Mouse (Mus musculus): ENCODE measurements at regions not wholly inside any gene's neighbourhood (a gene's known extent, or its start where the extent isn't known, plus 50 kb on each side); places are given as distances from the start of the nearest gene placed in this dataset.
A peak's percentile ranks its signal among the peaks of the same experiment; 100 is the strongest.

DNA sequence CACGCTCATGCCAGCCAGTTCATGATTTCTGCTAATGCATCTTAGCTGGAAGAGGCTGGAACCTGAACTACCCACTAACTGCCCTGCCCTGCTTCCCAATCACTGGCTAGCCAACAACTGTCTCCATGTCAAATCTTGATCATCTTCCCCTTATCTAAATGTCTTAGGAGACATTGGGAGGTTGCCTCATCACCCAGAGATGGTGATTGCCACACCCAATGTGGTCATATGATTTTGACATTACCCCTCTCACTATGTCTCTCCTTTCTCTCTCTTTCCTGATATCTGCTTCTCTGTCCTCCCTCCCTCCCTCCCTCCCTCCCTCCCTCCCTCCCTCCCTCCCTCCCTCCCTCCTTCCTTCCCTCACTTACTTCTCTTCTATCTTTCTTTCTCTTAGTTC is 643.3 kb upstream of the Nrp1 start:
- H3K36me3 ChIP-seq, result no peaks in the 10 kb centered on the region
- no peak overlapping the region for H3K4me3 ChIP-seq
- no peak overlapping the region for H3K9ac ChIP-seq (replicated peaks)
- H3K9me3 ChIP-seq, result no peaks in the 10 kb centered on the region
- no peak overlapping the region for H3K27ac ChIP-seq (replicated peaks)
- WGBS, result 93% methylated on average over 1 of the region's 1 CpGs
- peaks cover 1% of the 10 kb centered on the region for H3K4me1 ChIP-seq
- no peak overlapping the region for H3K4me2 ChIP-seq (replicated peaks)
- H3K27me3 ChIP-seq, result no peaks in the 10 kb centered on the region
- ATAC-seq (replicated peaks), result no peak

DNA sequence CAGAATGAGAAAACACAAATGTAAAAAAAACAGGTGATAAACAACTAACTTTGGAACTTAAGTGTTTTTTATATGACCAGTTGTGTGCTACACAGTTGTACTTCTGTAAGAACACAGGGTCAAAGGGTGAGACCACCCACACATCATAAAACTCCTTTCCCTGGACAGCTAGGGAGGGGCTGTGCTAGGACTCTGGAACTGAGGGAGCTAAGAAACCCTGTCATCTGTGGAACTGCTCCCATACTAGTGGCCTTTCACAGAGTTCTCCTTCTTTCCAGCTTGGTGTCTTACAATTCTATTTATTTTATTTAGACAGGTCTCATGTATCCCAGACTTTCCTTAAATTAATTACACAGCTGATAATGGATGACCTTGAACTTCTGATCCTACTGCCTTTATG is 640.4 kb upstream of the Nrp1 start:
- Histone ChIP-seq H3K27me3 (no peaks in the 10 kb centered on the region), H3K36me3 (no peaks in the 10 kb centered on the region), H3K9ac (replicated peaks) (no peak overlapping the region), H3K9me3 (no peaks in the 10 kb centered on the region), H3K4me1 (peaks cover 12% of the 10 kb centered on the region), H3K27ac (replicated peaks) (no peak overlapping the region), H3K4me2 (replicated peaks) (no peak overlapping the region), H3K4me3 (no peak overlapping the region)
- ATAC-seq (replicated peaks), result no peak

DNA sequence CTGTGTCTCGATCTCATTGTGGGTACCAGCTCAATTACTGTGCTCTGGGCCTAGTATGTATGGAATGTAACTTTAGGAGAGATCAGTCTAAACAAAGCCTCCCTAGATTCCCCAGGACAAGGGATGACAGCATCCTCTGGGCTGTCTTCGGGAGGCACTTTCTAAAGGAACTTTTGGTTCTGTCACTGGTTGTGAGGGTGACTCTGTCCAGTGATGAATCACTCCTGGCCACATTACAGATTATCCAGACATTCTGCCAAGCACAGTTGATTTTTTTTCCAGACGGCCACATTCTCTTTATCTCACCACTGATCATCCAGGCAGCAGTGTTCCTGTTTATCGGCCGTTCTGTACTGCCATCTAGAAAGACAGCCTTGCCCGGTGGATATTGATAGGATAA is 638.5 kb upstream of the Nrp1 start:
- Histone ChIP-seq H3K27me3 (no peaks in the 10 kb centered on the region), H3K9ac (replicated peaks) (no peak overlapping the region), H3K4me1 (peaks cover 12% of the 10 kb centered on the region), H3K9me3 (no peaks in the 10 kb centered on the region), H3K4me3 (no peak overlapping the region), H3K4me2 (replicated peaks) (no peak overlapping the region), H3K36me3 (no peaks in the 10 kb centered on the region), H3K27ac (replicated peaks) (no peak overlapping the region)
- 29% methylated on average over 6 of the region's 6 CpGs for WGBS
- ATAC-seq (replicated peaks), result no peak

DNA sequence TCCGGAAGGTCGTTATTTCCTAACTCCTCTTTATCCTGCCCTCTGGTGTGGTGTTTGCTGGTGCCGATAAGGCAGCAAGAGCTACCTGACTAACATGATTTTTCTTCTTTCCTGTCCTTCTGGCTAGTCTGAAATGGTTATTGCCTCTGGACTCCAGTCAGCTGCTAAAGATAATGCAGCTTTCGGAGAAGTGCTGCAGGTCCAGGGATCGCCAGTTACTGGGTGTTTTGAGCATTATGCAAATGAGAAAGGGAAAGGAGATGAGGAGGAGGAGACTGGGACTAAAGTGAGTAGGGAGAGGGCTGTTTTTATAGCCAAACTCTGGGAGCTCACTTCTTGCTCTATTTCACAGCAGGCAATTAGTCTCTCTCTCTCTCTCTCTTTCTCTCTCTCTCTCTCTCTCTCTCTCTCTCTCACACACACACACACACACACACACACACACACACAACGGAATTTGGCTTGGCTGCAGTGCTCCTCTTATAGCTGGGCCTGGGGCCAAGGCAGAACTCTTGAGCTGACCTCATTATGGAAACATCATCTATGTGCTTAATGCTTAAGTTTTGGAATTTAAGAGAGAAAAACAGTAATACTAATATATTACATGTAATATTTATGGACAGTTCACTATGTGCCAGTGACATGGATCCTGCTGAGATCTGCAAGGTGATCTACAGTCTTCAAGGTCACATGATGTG is 637.7 kb upstream of the Nrp1 start:
- Histone ChIP-seq H3K27ac (replicated peaks) (no peak overlapping the region), H3K9ac (replicated peaks) (no peak overlapping the region), H3K27me3 (no peaks in the 10 kb centered on the region), H3K4me3 (no peak overlapping the region), H3K36me3 (no peaks in the 10 kb centered on the region), H3K4me2 (replicated peaks) (no peak overlapping the region), H3K4me1 (peaks cover 12% of the 10 kb centered on the region), H3K9me3 (no peaks in the 10 kb centered on the region)
- 21% methylated on average over 6 of the region's 6 CpGs for WGBS
- ATAC-seq (replicated peaks), result no peak

DNA sequence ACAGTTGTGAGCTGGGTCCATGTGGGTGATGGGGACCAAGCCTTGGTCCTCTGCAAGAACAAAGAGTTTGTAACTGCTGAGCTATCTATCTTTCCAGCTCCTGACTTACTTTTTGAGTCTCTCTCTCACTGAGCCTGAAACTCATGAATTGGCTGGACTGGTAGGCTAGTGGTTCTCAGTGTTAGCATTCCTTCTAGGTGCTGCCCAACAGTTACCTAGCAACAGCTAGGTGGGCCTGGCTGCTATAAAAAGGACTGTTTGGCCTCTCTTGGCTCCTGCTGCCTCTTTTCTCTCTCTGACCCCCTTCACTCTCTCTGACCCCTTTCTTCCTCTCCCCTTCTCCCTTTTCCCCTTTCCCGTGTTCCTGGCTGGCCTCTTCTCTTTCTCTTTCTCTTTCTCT is 636.8 kb upstream of the Nrp1 start:
- no peak overlapping the region for H3K4me3 ChIP-seq
- H3K27ac ChIP-seq (replicated peaks), result no peak overlapping the region
- WGBS, result 26% methylated on average over 1 of the region's 1 CpGs
- no peak overlapping the region for H3K4me2 ChIP-seq (replicated peaks)
- no peak overlapping the region for H3K9ac ChIP-seq (replicated peaks)
- no peak for ATAC-seq (replicated peaks)
- H3K36me3 ChIP-seq, result no peaks in the 10 kb centered on the region
- H3K9me3 ChIP-seq, result no peaks in the 10 kb centered on the region
- H3K4me1 ChIP-seq, result peaks cover 12% of the 10 kb centered on the region
- H3K27me3 ChIP-seq, result no peaks in the 10 kb centered on the region

DNA sequence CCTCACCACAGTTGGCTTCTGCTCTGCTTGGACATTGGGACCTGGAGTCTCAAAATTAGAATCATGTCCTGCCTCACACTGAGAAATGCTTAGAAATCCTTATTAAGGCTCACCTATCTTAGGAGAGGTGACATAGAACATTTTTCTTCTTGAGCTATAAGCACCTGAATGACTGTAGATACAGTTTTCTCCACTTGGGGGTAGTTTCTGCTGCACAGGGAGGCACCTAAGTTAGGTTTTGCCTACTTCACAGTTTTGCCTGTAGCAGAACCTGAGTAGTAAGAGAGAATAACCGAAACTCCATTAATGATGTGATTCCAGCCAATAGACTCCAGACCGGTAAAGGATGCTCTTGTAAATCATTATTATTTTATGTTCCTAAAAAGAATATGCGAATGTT is 624.3 kb upstream of the Nrp1 start:
- H3K27me3 ChIP-seq, result no peaks in the 10 kb centered on the region
- H3K4me3 ChIP-seq, result no peak overlapping the region
- 96% methylated on average over 3 of the region's 3 CpGs for WGBS
- H3K27ac ChIP-seq (replicated peaks), result no peak overlapping the region
- no peak overlapping the region for H3K9ac ChIP-seq (replicated peaks)
- H3K36me3 ChIP-seq, result no peaks in the 10 kb centered on the region
- H3K4me1 ChIP-seq, result no peaks in the 10 kb centered on the region
- no peak for ATAC-seq (replicated peaks)
- no peak overlapping the region for H3K4me2 ChIP-seq (replicated peaks)
- H3K9me3 ChIP-seq, result no peaks in the 10 kb centered on the region

DNA sequence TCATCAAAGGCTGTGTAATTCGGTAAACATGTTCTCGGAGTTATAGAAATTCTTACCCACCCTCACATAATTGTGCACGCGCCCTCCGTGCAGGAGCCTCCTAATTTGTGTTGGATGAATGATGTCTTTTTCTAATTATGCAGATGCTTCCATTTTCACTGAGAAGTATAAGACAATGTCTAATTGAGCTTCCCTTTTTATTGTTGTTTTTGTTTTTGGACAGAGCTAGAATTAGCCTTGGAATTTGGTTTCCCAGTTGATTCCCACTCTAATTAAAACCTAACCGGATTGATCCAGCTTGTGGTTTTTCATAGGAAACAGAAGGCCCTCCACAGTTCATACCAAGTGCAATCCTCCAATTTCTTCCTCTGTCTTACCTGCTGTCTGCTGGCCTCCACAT is 616.2 kb upstream of the Nrp1 start:
- H3K9ac ChIP-seq (replicated peaks), result no peak overlapping the region
- no peaks in the 10 kb centered on the region for H3K9me3 ChIP-seq
- no peak overlapping the region for H3K27ac ChIP-seq (replicated peaks)
- H3K4me2 ChIP-seq (replicated peaks), result no peak overlapping the region
- peak; percentile 19; the same call in 1 of the 2 replicates for ATAC-seq (replicated peaks)
- H3K36me3 ChIP-seq, result no peaks in the 10 kb centered on the region
- 23% methylated on average over 6 of the region's 6 CpGs for WGBS
- no peaks in the 10 kb centered on the region for H3K27me3 ChIP-seq
- no peaks in the 10 kb centered on the region for H3K4me1 ChIP-seq
- no peak overlapping the region for H3K4me3 ChIP-seq

DNA sequence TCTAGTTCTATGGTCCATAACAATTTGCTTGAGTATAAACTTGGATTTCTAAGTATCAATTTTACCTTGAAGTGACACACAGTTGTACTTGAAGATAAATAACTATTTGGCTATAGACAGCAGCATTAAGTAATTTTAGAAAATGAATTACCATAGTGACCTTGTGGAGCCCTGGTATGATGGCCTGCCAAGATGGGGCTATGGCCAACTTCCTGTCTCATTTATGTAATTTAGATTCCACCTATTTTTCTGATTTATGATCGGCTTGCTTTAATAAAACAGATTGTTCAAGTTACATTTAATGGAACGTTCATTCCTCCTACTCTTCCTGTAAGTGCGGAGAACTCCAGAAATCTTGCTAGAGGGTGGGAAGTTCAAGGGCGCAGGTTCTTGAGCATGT is 613.2 kb upstream of the Nrp1 start:
- WGBS, result 95% methylated on average over 4 of the region's 4 CpGs
- Histone ChIP-seq H3K9me3 (no peaks in the 10 kb centered on the region), H3K4me3 (no peak overlapping the region), H3K36me3 (no peaks in the 10 kb centered on the region), H3K4me2 (replicated peaks) (no peak overlapping the region), H3K27me3 (no peaks in the 10 kb centered on the region), H3K9ac (replicated peaks) (no peak overlapping the region), H3K27ac (replicated peaks) (no peak overlapping the region), H3K4me1 (no peaks in the 10 kb centered on the region)
- no peak for ATAC-seq (replicated peaks)

DNA sequence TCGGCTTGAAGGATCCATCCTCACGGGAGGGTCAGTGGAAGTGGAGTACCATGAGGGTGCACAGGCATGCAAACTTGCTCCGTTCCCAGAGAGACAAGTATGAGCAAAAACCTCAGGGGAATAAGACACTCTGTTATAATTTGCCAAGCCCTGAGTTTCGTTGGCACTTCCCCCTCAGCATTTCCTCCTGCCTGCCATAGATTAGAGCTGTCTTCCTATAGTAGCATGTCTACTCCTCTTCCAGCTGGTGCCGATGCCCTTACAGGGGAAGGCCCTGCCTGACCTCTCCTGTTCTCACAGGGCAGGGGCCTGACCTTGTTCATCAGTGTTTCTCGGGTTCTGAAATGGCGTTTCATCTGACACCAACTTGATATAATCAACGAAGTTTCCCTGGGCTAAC is 611.9 kb upstream of the Nrp1 start:
- ATAC-seq (replicated peaks), result no peak
- no peaks in the 10 kb centered on the region for H3K9me3 ChIP-seq
- 84% methylated on average over 8 of the region's 8 CpGs for WGBS
- no peak overlapping the region for H3K27ac ChIP-seq (replicated peaks)
- H3K4me1 ChIP-seq, result no peaks in the 10 kb centered on the region
- no peak overlapping the region for H3K4me2 ChIP-seq (replicated peaks)
- no peaks in the 10 kb centered on the region for H3K27me3 ChIP-seq
- H3K36me3 ChIP-seq, result no peaks in the 10 kb centered on the region
- H3K4me3 ChIP-seq, result no peak overlapping the region
- H3K9ac ChIP-seq (replicated peaks), result no peak overlapping the region

DNA sequence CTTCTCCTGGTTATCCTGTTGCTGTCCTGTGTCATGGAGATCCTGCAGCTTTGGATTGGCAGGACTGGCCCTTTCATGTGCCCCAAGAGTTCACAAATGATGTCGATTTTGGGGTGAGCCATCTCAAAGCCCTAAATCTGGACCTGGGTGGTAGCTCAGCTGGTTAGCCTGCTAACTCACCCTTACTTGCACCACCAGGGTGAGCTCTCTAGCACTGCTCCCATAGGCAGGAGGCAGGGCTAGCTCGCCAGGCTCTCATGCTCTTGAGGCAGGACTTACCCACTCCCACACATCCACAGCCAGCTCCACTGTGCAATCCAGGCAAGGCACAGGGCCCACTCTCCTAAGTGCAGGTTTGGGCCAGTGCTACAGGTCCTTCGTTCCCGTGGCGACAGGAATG is 605.5 kb upstream of the Nrp1 start:
- Histone ChIP-seq H3K27me3 (no peaks in the 10 kb centered on the region), H3K36me3 (no peaks in the 10 kb centered on the region), H3K27ac (replicated peaks) (no peak overlapping the region), H3K9me3 (no peaks in the 10 kb centered on the region), H3K4me3 (no peak overlapping the region), H3K9ac (replicated peaks) (no peak overlapping the region), H3K4me2 (replicated peaks) (no peak overlapping the region), H3K4me1 (no peaks in the 10 kb centered on the region)
- 91% methylated on average over 5 of the region's 5 CpGs for WGBS
- ATAC-seq (replicated peaks), result no peak

DNA sequence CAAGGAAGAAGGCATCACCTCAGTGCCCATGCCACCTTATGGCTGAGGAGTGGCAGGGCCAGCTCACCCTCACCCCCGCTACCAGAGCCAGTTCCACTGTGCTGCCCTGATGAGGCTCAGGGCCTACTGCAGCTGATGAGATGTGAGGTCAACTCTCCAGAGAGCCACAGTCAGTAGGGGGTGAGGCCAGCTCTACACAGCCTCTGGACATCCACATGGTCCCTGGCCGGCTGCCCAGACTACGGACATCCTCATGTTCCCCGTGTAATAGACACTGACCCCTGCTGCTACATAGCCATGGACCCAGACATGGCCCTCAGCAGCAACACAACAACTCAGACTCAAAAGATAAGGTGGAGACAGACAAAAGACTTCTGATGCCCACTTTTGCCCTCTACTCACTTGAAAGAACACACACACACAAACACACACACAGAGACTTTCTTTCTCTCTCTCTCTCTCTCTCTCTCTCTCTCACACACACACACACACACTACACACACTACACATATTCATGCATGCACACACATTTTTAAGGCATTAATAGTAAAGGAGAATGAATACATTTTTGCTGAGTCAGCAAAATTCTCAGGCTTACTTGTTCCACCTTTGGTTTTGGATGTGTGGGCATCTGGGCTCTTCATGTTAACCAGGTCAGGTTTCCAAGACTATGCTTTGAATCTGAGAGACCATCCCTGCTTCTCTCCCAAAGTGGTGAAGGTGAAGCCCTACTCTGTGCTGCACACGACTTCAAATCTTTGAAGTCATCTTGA is 604.4 kb upstream of the Nrp1 start:
- WGBS, result 81% methylated on average over 5 of the region's 5 CpGs
- Histone ChIP-seq H3K9ac (replicated peaks) (no peak overlapping the region), H3K4me1 (no peaks in the 10 kb centered on the region), H3K9me3 (no peaks in the 10 kb centered on the region), H3K36me3 (no peaks in the 10 kb centered on the region), H3K27ac (replicated peaks) (no peak overlapping the region), H3K4me3 (no peak overlapping the region), H3K27me3 (no peaks in the 10 kb centered on the region), H3K4me2 (replicated peaks) (no peak overlapping the region)
- ATAC-seq (replicated peaks), result no peak

DNA sequence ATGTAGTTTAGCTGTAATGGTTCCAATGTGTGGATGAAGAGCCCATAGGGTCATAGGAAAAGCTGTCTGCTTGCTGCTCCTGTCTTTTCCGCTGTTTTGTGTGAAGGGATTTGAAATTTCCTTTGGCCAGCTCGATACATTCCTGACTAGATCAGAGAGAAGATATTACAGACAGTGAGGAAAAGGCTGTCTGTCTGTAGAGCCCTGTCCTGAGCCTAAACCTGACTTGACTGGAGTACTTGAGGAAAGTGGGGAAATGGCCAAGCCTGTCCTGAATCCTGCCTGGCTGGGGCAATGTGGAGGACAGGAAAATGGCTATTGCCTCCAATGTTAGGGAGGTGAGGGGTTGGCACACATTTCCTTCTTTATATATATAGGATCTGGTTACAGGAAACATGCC is 601.0 kb upstream of the Nrp1 start:
- no peak overlapping the region for H3K27ac ChIP-seq (replicated peaks)
- no peak overlapping the region for H3K4me3 ChIP-seq
- H3K27me3 ChIP-seq, result no peaks in the 10 kb centered on the region
- H3K36me3 ChIP-seq, result no peaks in the 10 kb centered on the region
- ATAC-seq (replicated peaks), result no peak
- H3K4me1 ChIP-seq, result no peaks in the 10 kb centered on the region
- no peak overlapping the region for H3K9ac ChIP-seq (replicated peaks)
- WGBS, result 94% methylated on average over 2 of the region's 2 CpGs
- no peaks in the 10 kb centered on the region for H3K9me3 ChIP-seq
- H3K4me2 ChIP-seq (replicated peaks), result no peak overlapping the region

DNA sequence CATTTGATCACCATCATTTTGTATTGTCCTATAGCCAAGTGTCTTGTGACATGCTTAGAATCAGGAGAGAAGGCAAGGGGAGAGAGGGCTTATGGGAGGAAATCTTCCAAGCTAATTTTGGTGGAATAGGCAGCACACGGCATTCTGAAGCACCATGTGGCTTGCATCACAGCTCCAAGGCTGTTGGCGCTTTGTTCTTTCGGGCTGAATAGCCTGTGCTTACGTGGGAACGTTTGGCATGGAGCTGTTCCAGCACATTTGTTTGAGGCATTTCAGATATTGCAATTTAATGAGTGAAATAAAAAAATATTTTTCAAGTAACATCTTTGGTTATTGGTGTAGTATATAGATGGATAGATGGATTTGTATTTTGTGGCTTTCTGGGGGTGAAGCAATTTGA is 598.5 kb upstream of the Nrp1 start:
- H3K4me2 ChIP-seq (replicated peaks), result no peak overlapping the region

More for the DNA sequence above, 598.5 kb upstream of the Nrp1 start:
- 61% methylated on average over 5 of the region's 5 CpGs for WGBS
- Histone ChIP-seq H3K4me1 (no peaks in the 10 kb centered on the region), H3K4me3 (no peak overlapping the region), H3K9me3 (no peaks in the 10 kb centered on the region), H3K27ac (replicated peaks) (no peak overlapping the region), H3K36me3 (no peaks in the 10 kb centered on the region), H3K9ac (replicated peaks) (no peak overlapping the region), H3K27me3 (no peaks in the 10 kb centered on the region)
- ATAC-seq (replicated peaks), result no peak
